Mouse (Mus musculus): ENCODE results near the gene Fam229b. TPM values are rescaled to one million over a fixed set of nuclear protein-coding genes. Genes with fewer than 3 reads are reported as not detected.

Fam229b gene
- polyA plus RNA-seq, 1 experiment from 2014 or later = 9.2 TPM

DNA sequence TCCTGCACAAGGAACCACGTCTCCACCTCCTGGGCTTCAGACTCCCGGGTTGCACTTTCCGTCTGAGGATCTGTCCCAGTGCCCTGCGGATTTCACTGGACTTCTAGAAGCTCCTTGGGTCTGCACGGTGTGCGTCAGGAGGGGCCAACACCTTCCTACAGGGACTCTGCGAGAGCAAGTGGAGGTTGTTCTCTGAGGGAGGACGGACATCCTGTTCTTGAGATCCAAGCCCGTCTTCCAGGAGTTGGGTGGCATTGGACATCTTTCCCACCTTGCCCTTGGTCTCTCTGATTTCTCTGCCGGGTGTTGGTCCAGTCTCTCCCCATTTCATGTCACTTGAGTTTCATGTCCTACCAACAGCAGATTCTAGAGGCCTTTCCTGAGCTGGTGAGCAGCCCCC is 30.0 kb upstream of the Fam229b start, which contains the start of gene Ccn6:
Gene Ccn6, minus strand, starts transcription at position 101 of the 400 bp plus-strand sequence.
- no peak within 1 kb of the TSS for H3K27ac ChIP-seq
- H3K4me3 ChIP-seq = no peak within 1 kb of the TSS
- H3K36me3 ChIP-seq = no peaks in the 10 kb centered on the region
- H3K27me3 ChIP-seq = no peaks in the 10 kb centered on the region
- WGBS = 90% methylated on average over 10 of the region's 10 CpGs
- no peak within 1 kb of the TSS for H3K9ac ChIP-seq
- H3K9me3 ChIP-seq (replicated peaks) = no peaks in the 10 kb centered on the region
- ATAC-seq (replicated peaks; ENCODE audit: insufficient number of reproducible peaks, insufficient read depth, low FRiP score, low read depth) = no peak
- H3K4me1 ChIP-seq (replicated peaks) = peaks cover 17% of the 10 kb centered on the region
- H3K4me2 ChIP-seq = no peak within 1 kb of the TSS

DNA sequence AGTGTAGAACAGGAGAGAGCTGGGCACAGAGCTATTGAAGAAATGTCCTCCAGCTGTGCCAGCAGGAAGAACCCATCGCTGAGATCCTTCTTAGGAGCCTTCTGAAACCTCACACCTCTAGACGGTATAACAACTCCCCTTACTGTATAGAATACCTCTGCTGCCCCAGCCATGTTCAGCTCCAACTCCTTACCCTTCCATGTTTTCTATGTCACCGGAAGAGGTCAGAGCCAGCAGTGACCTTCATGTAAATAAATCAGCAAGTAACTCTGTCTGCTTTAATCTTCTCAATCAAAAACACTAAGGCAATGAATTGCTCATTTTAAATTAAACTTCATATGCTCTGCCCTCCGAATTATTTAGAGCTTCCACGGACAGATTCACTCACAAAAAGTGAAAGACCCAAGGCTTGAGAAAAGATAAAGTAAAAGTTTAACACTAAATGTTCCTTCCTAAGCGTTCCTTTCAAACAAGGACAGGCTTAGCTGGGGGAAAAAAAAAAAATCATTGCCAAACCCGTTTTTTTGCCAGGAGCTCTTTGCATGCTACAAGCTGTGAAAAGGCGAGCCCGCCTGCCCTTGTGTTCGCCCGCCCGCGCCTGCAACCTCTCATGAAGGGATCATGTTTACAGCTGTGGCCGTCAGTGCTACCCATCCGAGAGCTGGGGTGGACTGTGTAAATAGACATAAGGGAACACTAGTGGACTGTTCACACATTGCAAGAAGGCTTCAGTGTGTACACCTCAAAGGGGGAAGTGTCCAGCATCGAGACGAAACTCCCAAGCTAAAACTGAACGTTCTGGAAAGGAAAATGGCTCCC is 29.2 kb upstream of the Fam229b start:
- Histone ChIP-seq H3K9me3 (replicated peaks) (no peaks in the 10 kb centered on the region), H3K4me3 (no peak overlapping the region), H3K36me3 (no peaks in the 10 kb centered on the region), H3K4me2 (no peak overlapping the region), H3K9ac (no peak overlapping the region), H3K4me1 (replicated peaks) (peaks cover 17% of the 10 kb centered on the region), H3K27ac (no peak overlapping the region), H3K27me3 (no peaks in the 10 kb centered on the region)
- ATAC-seq (replicated peaks; ENCODE audit: insufficient number of reproducible peaks, insufficient read depth, low FRiP score, low read depth) = no peak
- 54% methylated on average over 18 of the region's 18 CpGs for WGBS

DNA sequence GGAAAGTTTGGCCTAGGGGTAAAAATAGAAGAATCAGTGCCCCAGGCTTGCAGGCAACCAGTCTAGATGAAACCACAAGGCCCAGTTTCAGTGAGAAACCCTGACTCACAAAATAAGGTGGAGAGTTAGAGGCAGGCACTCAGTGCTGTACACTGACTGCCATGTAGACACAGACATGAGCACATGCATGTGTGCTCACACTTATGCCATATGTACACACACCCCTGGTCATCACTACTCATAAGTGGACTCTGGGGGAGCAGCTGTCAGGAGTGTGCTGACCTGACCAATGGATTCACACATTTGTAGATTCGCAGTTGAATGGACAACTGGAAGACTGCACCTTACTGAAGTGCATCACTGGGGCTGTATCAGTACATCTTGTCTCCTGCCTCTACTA is 27.7 kb upstream of the Fam229b start:
- H3K4me3 ChIP-seq = no peak overlapping the region
- H3K27me3 ChIP-seq = no peaks in the 10 kb centered on the region
- H3K4me1 ChIP-seq (replicated peaks) = peaks cover 16% of the 10 kb centered on the region
- no peak overlapping the region for H3K9ac ChIP-seq
- no peak overlapping the region for H3K4me2 ChIP-seq
- H3K27ac ChIP-seq = no peak overlapping the region
- no peaks in the 10 kb centered on the region for H3K36me3 ChIP-seq
- 96% methylated on average over 1 of the region's 1 CpGs for WGBS
- no peaks in the 10 kb centered on the region for H3K9me3 ChIP-seq (replicated peaks)
- ATAC-seq (replicated peaks; ENCODE audit: insufficient number of reproducible peaks, insufficient read depth, low FRiP score, low read depth) = no peak

DNA sequence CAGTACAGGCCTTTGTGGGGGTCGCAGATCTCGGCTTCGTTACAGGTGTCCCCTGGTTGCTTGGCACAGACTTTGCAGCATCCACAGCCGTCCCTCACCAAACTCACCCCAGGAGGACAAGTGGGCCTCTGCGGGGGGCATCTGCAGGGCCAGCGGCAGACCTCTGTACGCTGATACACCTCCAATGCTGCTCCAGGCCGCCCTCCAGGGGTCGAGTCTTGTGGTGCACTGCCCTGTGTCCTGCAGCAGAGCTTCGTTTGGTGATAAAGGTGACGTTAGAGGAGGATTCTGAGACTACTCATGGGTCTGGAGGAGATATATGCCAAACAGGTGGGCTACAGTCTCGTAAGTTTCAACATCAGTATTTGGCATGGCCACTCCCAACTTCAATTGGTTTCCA is 24.6 kb upstream of the Fam229b start:
- H3K4me1 ChIP-seq (replicated peaks) = peaks cover 4% of the 10 kb centered on the region; the same call in 1 of the 2 replicates
- no peaks in the 10 kb centered on the region for H3K27me3 ChIP-seq
- WGBS = 57% methylated on average over 12 of the region's 12 CpGs
- H3K9me3 ChIP-seq (replicated peaks) = no peaks in the 10 kb centered on the region
- H3K4me3 ChIP-seq = no peak overlapping the region
- ATAC-seq (replicated peaks; ENCODE audit: insufficient number of reproducible peaks, insufficient read depth, low FRiP score, low read depth) = no peak
- H3K4me2 ChIP-seq = no peak overlapping the region
- no peak overlapping the region for H3K9ac ChIP-seq
- H3K36me3 ChIP-seq = no peaks in the 10 kb centered on the region
- H3K27ac ChIP-seq = no peak overlapping the region

DNA sequence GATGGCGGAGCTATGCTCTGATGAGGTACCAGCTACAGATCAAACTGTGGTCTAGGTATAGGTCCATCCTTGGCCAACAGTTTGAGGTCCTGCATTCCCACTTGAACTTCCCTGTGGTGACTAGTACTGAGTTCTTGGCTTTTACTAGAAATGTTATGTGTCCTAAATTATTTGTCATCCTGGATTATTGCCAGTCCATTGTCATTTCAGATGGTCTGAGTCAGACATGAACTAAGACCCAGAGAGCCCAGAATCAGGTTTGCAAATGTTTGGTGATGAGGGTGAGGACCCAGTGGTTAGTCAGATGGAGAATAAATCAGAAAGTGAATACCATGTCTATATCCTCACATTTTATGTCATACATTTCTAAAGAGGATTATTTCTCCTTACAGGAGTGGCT is 23.6 kb upstream of the Fam229b start:
- Histone ChIP-seq H3K4me2 (no peak overlapping the region), H3K9ac (no peak overlapping the region)
- no peak for ATAC-seq (replicated peaks; ENCODE audit: insufficient number of reproducible peaks, insufficient read depth, low FRiP score, low read depth)

DNA sequence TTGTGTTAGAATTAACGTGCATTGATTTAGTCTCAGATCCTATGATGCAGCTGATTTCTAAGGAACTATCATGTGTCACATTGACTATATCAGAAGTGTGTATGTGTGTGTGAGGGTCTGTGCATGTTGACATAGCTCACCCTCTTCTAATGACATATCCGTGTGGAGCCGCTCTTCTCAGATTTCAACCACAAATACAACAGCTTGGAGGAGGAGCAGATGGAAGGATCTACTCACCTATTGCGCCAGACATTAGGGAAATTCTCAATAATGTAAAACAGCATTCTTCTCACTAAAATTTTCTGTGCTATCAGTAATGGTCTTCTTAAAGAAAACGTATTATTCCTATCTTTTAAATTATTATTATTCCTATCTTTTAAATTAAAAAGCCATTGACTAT is 23.0 kb upstream of the Fam229b start:
- no peak for ATAC-seq (replicated peaks; ENCODE audit: insufficient number of reproducible peaks, insufficient read depth, low FRiP score, low read depth)
- WGBS = 86% methylated on average over 5 of the region's 5 CpGs
- Histone ChIP-seq H3K4me2 (no peak overlapping the region), H3K9ac (no peak overlapping the region), H3K36me3 (no peaks in the 10 kb centered on the region), H3K4me1 (replicated peaks) (no peaks in the 10 kb centered on the region), H3K27ac (no peak overlapping the region), H3K27me3 (no peaks in the 10 kb centered on the region), H3K9me3 (replicated peaks) (no peaks in the 10 kb centered on the region), H3K4me3 (no peak overlapping the region)

More for the DNA sequence above, 23.6 kb upstream of the Fam229b start:
- Histone ChIP-seq H3K9me3 (replicated peaks) (no peaks in the 10 kb centered on the region), H3K4me1 (replicated peaks) (no peaks in the 10 kb centered on the region), H3K27ac (no peak overlapping the region), H3K4me3 (no peak overlapping the region), H3K27me3 (no peaks in the 10 kb centered on the region), H3K36me3 (no peaks in the 10 kb centered on the region)
- 92% methylated on average over 1 of the region's 1 CpGs for WGBS

DNA sequence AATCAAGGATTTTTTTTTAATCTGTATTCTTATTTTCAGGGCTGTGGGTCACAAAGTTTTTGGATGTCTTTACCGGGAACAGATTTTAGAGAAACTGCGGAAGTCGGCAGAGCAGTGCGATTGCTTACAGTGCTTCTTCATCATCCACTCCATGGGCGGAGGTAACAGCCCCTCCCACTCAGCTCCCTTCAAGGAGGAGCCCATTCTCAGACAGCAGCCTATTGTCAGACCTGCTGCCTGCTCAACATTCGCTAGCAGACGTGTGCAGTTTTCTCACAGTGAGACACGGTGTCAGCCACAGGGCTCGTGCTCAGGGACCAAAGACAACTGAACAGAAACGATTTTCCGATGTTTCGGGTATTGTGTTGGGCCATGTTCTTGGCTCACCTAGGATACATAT is 8.5 kb upstream of the Fam229b start:
- peaks cover 38% of the 10 kb centered on the region for H3K36me3 ChIP-seq
- H3K27me3 ChIP-seq = no peaks in the 10 kb centered on the region
- ATAC-seq (replicated peaks; ENCODE audit: insufficient number of reproducible peaks, insufficient read depth, low FRiP score, low read depth) = no peak
- H3K27ac ChIP-seq = no peak overlapping the region
- H3K9me3 ChIP-seq (replicated peaks) = no peaks in the 10 kb centered on the region
- H3K9ac ChIP-seq = no peak overlapping the region
- no peak overlapping the region for H3K4me2 ChIP-seq
- H3K4me1 ChIP-seq (replicated peaks) = no peaks in the 10 kb centered on the region
- 91% methylated on average over 12 of the region's 12 CpGs for WGBS
- H3K4me3 ChIP-seq = no peak overlapping the region

DNA sequence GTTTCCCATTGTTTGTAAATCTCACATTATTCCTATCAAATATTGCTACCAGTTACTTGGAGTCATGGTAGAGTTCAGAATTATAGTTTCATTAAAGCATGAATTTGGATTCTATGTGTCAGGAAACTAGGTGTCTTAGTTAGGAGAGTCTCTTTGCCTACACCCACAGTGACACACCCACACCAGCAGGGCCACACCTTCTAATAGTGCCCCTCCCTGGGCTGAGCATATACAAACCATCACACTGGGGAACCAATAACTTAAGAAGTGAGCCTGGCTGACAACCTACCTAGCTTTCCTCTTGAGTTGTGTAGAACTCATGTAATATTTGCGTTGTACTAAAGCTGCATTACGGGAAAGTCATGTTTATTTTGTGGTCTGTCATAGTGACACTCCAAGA is 7.7 kb upstream of the Fam229b start:
- WGBS = 91% methylated on average over 2 of the region's 2 CpGs
- H3K4me1 ChIP-seq (replicated peaks) = no peaks in the 10 kb centered on the region
- no peak overlapping the region for H3K4me3 ChIP-seq
- H3K9ac ChIP-seq = no peak overlapping the region
- no peak for ATAC-seq (replicated peaks; ENCODE audit: insufficient number of reproducible peaks, insufficient read depth, low FRiP score, low read depth)
- H3K4me2 ChIP-seq = no peak overlapping the region
- no peak overlapping the region for H3K27ac ChIP-seq
- no peaks in the 10 kb centered on the region for H3K9me3 ChIP-seq (replicated peaks)
- H3K27me3 ChIP-seq = no peaks in the 10 kb centered on the region
- H3K36me3 ChIP-seq = peaks cover 35% of the 10 kb centered on the region

DNA sequence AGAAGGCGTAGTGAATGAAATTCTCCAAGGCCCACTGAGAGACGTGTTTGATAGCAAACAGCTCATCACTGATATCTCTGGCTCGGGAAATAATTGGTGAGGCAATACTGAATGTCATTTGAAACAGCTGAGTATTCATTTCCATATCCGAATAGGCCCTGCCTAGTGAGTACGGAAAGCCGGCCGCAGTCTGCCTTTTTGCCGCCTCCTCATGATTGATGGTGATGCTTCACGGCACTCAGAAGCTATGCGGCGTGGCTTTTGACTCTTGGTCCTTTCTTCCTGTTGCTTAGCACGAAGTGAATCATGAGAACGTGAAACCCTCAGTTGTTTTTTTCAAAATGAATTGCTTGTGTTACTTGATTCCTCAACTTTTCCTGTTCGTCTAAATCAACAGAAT is 7.1 kb upstream of the Fam229b start:
- no peak overlapping the region for H3K27ac ChIP-seq
- ATAC-seq (replicated peaks; ENCODE audit: insufficient number of reproducible peaks, insufficient read depth, low FRiP score, low read depth) = no peak
- 84% methylated on average over 14 of the region's 14 CpGs for WGBS

DNA sequence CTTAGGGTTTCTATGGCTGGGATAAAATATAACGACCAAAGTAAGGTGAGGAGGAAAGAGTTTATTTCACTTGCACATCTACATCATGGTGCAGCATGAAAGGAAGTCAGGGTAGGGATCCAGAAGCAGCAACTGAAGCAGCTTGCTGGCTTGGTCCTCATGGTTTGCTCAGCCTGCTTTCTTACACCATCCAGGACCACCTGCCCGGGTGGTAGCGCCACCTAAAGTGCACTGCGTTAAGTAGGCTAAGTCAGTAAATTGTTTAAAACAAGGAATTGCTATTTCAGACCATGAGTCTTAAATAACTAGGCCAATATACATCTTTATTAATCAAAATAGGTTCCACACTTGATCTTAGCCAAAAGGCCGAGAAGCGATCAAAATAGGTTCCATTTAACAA is 5.0 kb upstream of the Fam229b start:
- ATAC-seq (replicated peaks; ENCODE audit: insufficient number of reproducible peaks, insufficient read depth, low FRiP score, low read depth) = no peak
- Histone ChIP-seq H3K9ac (no peak overlapping the region), H3K4me3 (no peak overlapping the region), H3K27ac (no peak overlapping the region), H3K36me3 (peaks cover 25% of the 10 kb centered on the region), H3K9me3 (replicated peaks) (no peaks in the 10 kb centered on the region), H3K27me3 (no peaks in the 10 kb centered on the region), H3K4me1 (replicated peaks) (peaks cover 6% of the 10 kb centered on the region), H3K4me2 (no peak overlapping the region)
- 81% methylated on average over 6 of the region's 6 CpGs for WGBS

More for the DNA sequence above, 7.1 kb upstream of the Fam229b start:
- no peak overlapping the region for H3K4me2 ChIP-seq
- no peaks in the 10 kb centered on the region for H3K27me3 ChIP-seq
- no peak overlapping the region for H3K9ac ChIP-seq
- no peak overlapping the region for H3K4me3 ChIP-seq
- H3K9me3 ChIP-seq (replicated peaks) = no peaks in the 10 kb centered on the region
- H3K4me1 ChIP-seq (replicated peaks) = no peaks in the 10 kb centered on the region
- peaks cover 35% of the 10 kb centered on the region for H3K36me3 ChIP-seq

DNA sequence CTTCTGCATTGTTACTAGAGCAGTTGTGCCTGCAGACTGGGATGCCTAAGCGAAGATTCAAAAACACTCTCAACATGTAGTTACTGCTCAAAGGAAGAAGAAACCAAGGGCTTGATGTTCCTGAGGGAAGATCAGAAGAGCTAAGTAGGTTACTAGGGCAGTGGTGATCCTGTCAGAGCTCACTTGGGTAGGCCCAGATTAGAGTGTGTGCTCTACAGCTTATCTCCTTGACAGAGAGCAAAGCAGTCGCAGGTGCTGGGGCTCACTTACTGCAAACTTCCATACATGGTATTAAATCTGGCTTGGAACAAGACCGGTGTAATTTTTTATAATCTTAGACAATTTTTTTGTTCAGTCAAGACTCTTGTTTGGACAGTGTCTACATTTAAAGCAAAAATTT is 4.1 kb upstream of the Fam229b start:
- Histone ChIP-seq H3K27me3 (no peaks in the 10 kb centered on the region), H3K4me1 (replicated peaks) (peaks cover 10% of the 10 kb centered on the region), H3K27ac (no peak overlapping the region), H3K9me3 (replicated peaks) (no peaks in the 10 kb centered on the region), H3K9ac (no peak overlapping the region), H3K36me3 (peaks cover 20% of the 10 kb centered on the region), H3K4me3 (no peak overlapping the region), H3K4me2 (no peak overlapping the region)
- ATAC-seq (replicated peaks; ENCODE audit: insufficient number of reproducible peaks, insufficient read depth, low FRiP score, low read depth) = no peak
- WGBS = 64% methylated on average over 3 of the region's 3 CpGs

DNA sequence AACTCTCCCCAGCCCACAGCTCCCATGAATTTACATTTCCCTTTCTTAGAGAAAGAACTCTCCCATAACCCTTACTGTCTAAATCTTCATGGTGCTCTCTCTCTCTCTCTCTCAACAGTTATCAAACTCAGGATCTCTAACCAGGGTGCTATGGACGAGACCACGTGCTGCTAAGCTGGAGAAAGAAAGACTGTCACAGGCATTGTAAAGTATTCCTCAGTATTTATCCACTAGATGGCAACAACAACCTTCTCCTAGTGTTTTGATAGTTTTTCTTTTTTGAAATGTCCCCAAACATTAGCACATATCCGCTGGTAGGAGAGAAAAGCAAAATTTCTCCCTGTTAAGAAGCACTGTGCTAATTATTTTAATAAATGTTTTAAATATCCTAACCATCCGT is 12.3 kb downstream of the Fam229b start:
- Histone ChIP-seq H3K4me3 (no peak overlapping the region), H3K36me3 (no peaks in the 10 kb centered on the region), H3K4me1 (replicated peaks) (no peaks in the 10 kb centered on the region), H3K4me2 (no peak overlapping the region), H3K9ac (no peak overlapping the region), H3K9me3 (replicated peaks) (no peaks in the 10 kb centered on the region), H3K27me3 (no peaks in the 10 kb centered on the region), H3K27ac (no peak overlapping the region)
- no peak for ATAC-seq (replicated peaks; ENCODE audit: insufficient number of reproducible peaks, insufficient read depth, low FRiP score, low read depth)
- WGBS = 27% methylated on average over 4 of the region's 4 CpGs
